Mouse (Mus musculus) adipocyte (in vitro differentiated cells): ENCODE measurements around the gene Pik3r1.

Experiments
- DNase-seq: peaks from one replicate; pipeline ENCODE4 v3.0.0-alpha.2; 2016; ENCODE audit warnings: low spot score

Pik3r1 gene

DNA sequence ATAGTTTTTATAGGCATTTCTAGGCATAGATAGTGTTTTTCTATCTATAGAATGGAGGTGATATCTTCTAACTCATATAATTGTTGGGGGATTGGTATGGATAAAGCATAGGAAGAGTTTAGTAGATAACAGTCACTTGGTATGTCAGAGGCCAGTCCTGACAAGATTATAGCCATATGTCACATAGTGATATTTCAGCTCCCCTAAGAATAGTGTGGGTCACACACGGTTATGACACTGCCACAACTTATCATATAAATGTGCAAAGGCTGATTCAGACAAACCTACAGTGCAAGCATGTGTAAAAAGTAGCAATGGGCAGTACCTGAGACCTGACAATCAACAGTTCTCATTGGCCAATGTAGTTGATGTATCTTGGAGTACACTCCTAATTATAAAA, 89.0 kb downstream of the Pik3r1 start:
- no peak for DNase-seq

DNA sequence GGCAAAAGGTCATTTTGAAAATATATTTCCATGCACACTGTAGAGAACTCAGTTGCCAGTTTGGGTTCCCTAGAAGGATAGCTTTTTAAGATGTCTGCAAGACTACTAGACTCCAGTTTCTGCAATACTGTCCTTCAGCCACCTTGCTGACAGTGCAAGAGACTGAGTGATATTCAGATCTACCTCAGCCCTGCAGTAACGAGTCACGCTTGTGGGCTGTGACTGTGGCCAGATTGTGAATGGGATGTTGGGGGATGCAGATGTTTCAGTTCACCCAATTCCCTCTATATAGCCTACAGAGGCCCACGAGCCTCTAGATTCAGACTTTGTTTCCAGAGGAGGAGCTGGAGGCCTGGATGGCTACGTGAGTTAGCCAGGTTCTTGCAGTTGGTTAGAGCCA, 90.0 kb downstream of the Pik3r1 start:
- DNase-seq = no peak

DNA sequence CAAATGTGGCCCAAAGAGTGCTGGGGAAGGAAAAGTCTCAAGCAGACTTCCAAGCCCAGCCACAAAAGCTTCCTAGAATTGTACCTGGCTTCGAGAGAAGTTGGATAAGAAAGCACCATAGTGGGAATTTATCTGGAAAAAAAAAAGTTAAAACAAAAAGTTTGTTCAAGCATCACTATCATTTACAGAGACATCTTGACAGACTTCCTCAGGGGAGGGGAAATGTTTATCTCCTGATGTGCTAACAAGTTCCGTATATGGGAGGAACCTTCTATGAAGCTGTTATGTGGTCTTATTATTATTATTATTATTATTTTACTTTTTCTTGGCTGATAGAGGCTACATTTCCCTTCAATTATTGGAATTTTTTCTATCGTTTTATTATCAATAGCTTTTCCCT, 94.1 kb downstream of the Pik3r1 start:
- no peak for DNase-seq

DNA sequence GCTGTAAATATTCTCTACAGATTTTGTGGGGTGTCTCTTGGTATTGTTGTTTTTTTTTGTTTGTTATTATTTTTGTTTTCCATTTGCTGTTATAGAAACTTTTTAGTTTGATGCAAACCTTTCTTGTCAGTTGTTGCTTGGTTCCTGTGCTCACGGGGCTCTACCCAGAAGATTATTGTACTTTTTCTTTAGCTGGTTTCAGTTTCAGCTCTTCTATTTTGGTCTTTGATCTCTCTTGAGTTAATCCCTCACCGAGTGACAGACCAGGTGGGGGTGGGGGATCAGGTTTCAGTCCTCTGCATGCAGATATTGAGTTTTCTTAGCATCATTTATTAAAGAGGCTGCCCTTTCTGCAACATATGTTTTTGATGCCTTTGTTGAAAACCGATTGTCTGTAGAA, 99.2 kb downstream of the Pik3r1 start:
- DNase-seq = no peak

DNA sequence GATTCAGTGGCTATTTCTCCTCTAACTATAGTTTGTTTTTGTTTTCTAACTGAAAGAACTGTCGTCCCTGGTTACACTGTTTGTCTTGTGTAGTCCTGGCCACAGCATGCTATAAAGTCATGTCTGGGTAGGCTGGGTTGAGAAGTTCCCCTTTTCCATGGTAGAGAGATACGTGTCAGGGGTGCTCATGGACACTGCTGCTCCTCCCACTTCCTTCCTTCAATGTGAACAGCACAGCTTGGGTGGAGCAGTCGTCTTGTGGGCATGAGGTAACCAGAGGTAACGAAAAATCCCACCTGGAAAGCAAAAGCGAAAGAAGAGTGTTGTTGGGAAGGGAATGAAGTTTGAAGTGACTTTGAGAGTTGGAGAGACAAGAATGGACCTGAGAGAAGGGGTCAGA, 104.0 kb downstream of the Pik3r1 start:
- no peak for DNase-seq

DNA sequence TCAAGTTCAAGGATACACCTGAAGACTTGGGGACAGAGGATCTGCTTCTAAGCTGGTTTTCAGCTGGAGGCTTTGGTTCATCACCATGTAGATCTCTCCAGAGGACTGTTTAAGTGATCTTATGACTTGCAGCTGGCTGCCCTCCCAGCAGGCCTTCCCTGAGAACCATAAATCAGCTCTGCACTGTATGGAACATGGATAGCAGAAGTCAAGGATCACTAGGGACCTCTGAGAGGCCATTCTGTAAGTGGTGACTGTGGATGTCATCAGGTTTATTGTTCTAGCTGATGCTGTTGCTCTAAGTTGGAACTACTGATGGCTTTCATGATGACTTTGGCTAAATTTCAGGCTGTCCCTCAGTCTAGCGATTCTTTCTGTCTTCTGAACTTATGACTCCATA, 105.1 kb downstream of the Pik3r1 start:
- DNase-seq = peak; percentile 34

DNA sequence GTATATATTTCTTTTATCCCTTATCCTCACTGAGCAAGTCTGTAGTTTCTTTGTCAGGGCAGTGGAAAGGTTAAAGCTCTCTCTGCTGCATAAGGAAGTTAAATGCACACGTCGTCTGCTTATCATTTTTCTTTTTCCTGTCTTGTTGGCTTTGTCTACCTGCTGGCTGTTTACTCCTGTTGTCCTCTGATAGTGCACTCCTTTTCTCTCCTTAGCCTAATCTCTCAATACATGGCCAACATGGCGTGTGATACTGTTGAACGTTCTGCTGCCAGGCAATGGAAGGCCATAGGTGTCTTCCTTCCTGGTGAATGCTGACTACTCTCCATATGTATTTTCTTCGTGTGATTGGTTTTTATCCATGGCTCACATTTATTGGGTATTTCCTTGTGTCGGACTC, 106.5 kb downstream of the Pik3r1 start:
- DNase-seq = no peak

DNA sequence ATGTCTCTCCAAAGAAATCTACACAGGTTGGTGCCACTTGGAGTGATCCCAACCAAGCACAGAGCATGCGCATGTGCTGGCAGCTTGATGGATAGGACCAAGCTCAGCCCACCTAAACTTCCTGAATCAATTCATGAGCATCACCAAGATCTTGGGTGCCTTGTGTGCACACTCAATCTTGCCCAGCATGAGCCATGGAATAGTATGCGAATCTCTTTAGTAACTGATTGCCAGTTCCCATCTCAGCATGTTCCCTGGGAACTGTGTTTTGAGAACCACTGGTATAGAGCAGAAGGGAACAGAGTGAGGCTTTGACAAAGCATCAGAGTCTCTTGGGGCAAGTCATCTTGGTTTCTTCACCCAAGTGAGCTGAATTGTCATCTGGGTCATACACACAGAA, 107.8 kb downstream of the Pik3r1 start:
- DNase-seq = no peak

DNA sequence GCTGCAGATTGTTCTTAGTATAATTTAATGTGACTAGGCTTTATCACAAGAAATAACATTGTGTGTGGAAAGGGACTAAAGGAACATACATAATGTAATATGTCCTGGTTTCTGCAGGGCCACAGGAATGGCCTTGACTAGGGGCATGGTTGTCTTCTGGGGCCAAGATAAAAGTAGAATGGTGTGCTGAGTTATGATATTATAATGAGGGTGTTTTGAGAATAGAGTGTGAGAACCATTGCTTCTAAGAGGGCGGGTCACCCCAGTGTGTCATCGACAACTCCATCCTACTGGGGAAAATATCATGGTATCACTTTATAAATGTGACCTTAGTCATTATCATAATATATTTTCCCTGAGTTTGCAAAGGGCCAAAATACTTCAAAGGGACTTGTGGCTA, 115.9 kb downstream of the Pik3r1 start:
- DNase-seq = no peak

DNA sequence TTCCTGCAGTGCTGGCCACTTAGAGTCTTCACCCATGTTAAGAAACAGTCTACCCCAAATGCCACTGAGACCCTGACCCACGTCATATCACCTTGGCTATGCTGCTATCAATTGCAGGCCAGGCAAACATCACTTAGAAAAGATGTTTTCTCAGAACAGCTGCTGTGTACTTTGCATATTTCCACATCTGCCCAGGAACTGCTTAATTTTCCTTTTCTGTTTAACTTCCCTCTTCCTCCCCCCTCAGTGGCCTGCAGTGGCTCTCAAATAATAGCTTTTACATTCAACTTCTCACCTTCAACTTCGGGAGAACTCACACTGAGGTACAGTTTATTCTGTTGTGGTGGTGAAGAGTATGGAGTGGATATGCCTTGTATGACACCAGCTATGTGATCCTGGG, 126.4 kb downstream of the Pik3r1 start:
- no peak for DNase-seq

DNA sequence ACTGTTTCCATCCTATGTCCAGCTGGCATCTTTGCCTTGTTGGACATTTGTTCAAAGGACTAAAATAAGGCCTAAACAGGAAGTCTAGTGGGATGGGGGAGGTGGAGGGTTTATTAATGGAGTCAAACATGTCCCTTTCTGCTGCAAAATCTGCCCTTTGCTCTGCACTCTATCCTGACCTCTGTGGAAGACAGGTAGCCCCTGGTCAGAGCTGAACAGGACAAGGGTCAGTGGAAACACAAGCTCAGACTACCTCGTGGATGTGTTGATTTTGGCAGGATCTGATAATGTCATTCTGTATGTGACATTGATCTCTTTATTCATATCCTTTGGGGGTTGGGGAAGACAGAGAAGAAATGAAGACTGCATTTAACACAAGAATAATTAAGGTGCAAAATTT, 132.2 kb downstream of the Pik3r1 start:
- DNase-seq = peak; percentile 37

DNA sequence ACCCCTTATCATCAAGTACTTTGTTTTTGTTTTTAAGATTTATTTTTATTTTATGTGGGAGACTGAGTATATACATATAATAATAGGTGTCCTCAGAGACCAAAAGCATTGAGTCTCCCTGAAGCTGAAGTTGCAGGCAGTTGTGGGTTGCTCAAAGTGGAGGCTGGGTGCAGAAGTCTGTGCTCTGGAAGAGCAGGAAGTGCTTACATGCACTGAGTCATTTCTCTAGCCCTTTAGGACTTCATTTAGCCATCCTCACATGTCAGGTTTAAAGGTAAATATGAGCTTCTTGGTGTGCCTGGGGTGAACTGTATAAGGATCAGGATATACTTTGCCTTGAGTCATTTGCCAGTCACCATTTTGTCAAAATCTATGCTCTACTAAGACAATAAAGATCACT, 133.6 kb downstream of the Pik3r1 start:
- no peak for DNase-seq

DNA sequence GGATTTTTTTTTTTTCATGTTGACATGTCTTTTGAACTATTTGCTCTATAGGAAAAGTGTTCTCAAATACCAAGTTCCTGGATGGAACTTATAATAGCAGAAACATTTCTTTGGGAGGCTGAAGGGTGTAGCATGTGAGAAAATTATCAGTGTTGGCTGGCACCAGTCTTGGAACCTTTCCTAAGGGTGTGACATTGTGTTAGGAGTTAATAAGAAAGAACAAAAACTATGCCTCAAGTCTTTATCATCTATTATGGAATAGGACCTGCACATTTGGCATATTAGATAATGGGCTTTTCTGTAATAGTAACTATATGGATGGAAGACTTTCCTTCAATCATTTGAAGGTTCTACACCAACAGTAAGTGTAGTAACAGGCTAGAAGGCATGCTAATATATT, 134.4 kb downstream of the Pik3r1 start:
- no peak for DNase-seq

DNA sequence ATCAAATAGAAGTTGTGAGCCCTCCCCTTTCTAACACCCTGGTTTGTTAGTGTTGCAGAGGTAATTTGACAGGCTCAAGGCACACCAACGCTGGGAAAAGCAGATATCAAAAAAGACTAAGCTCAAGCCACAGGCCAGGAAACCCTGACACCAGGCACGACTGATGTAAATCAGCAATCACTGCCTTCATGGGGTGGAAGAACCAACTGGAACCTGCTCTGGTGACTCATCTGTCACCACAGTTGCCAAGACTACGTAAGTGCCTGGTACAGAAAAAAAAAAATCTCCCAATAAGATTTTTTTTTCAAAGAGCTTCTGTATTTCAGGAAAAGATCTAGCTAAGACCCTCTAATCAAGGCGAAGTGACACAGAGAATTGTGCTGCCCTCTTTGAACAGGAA, 135.2 kb downstream of the Pik3r1 start:
- peak; percentile 54 for DNase-seq

DNA sequence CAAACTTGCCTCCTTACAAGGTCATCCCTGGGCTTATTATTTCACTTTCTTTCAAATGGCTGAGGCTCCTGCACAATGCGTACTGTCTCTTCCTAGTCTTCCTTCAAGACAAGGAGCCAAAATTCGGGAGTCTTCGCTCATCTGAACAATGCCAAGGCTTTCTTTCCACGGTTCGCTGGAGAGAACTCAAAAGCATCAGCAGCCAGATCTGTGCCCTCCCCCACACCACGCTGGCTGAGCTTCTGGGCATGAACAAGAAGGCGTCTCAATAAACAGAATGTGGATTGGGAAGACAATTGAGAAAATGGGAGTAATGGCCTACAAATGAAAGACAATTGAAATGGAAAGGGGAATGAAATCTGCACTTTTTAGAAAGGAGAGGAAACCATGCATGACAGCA, 136.5 kb downstream of the Pik3r1 start:
- no peak for DNase-seq
